Mouse (Mus musculus) brain, embryonic 14.5 days (tissue): ENCODE measurements around the gene Pum1.

ENCODE experiments used
- CTCF ChIP-seq: fragments of 200-500 bp; IDR thresholded peaks from 2 replicates; pipeline ENCODE4 v1.5.1; 2012; ENCODE audit warnings: inconsistent platforms, mild to moderate bottlenecking, moderate library complexity, borderline replicate concordance; ENCODE audit not compliant: insufficient read depth, insufficient read length; ENCODE audit errors: extremely low read depth
- POLR2A ChIP-seq: fragments of 200-500 bp; IDR thresholded peaks from 2 replicates; pipeline ENCODE4 v1.6.1; 2012; ENCODE audit warnings: mild to moderate bottlenecking, inconsistent platforms, borderline replicate concordance; ENCODE audit not compliant: poor library complexity, insufficient read depth, insufficient read length, severe bottlenecking; ENCODE audit errors: extremely low read depth

DNA sequence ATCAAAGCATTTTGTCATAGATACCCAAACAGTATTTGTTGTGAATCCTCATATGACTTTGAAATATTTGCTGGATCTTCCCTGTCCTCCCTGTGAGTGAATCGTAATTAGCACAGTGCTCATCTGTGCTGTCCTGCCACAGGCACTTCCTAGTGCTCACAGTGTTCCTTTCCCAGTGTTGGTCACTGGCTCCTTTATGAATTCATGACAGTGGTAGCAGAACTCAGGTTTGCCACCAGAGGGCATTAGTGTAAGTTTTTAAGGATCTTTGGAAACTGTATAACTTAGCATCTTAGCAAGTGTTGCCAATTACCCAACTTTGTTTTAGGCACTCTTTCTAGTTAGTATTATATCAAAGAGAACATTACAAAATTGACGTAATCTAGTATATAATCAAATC is 75.4 kb downstream of the Pum1 start:
- TF ChIP-seq POLR2A (no peak), CTCF (peak; percentile 52; the same call in 1 of the 2 replicates)
